Mouse (Mus musculus): ENCODE data around the gene AU018091. TPM values are rescaled to one million over a fixed set of nuclear protein-coding genes. Genes with fewer than 3 reads are reported as not detected.

Gene AU018091
- total and polyA plus RNA-seq, 2 experiments from 2014 or later: not detected

GRCm38 (mm10) chr7:3210605-3211004, 41.6 kb upstream of the AU018091 start:
- H3K9me3 ChIP-seq (ENCODE audit: low read length): no peaks in the 10 kb centered on the region
- no peak for TF ChIP-seq CTCF (IDR thresholded peaks at IDR 0.05; ENCODE audit: low read depth)
- no peak overlapping the region for H3K4me2 ChIP-seq (ENCODE audit: low read depth, low read length)
- no peaks in the 10 kb centered on the region for H3K27me3 ChIP-seq (ENCODE audit: insufficient read depth, low read length)
- 52% methylated on average over 6 of the region's 6 CpGs for WGBS
- no peaks in the 10 kb centered on the region for H3K36me3 ChIP-seq (ENCODE audit: insufficient read depth, low read length)
- H3K9ac ChIP-seq (replicated peaks; ENCODE audit: low read length): no peak overlapping the region
- H3K4me3 ChIP-seq (ENCODE audit: low read length): no peak overlapping the region
- H3K27ac ChIP-seq: no peak overlapping the region
- DNase-seq (ENCODE audit: low spot score) (no peak), ATAC-seq (no peak)
- no peaks in the 10 kb centered on the region for H3K4me1 ChIP-seq (ENCODE audit: insufficient read depth, low read length)

GRCm38 (mm10) chr7:3206520-3206919, 37.5 kb upstream of the AU018091 start:
- H3K27ac ChIP-seq: no peak overlapping the region
- no peaks in the 10 kb centered on the region for H3K36me3 ChIP-seq (ENCODE audit: insufficient read depth, low read length)
- no peak for DNase-seq (ENCODE audit: low spot score)
- no peak overlapping the region for H3K9ac ChIP-seq (replicated peaks; ENCODE audit: low read length)
- H3K4me1 ChIP-seq (ENCODE audit: insufficient read depth, low read length): no peaks in the 10 kb centered on the region
- H3K9me3 ChIP-seq (ENCODE audit: low read length): no peaks in the 10 kb centered on the region
- TF ChIP-seq CTCF (IDR thresholded peaks at IDR 0.05; ENCODE audit: low read depth): no peak
- no peaks in the 10 kb centered on the region for H3K27me3 ChIP-seq (ENCODE audit: insufficient read depth, low read length)
- H3K4me2 ChIP-seq (ENCODE audit: low read depth, low read length): no peak overlapping the region
- no peak for ATAC-seq
- 4% methylated on average over 4 of the region's 4 CpGs for WGBS
- H3K4me3 ChIP-seq (ENCODE audit: low read length): no peak overlapping the region

GRCm38 (mm10) chr7:3204628-3205027, 35.6 kb upstream of the AU018091 start:
- Histone ChIP-seq H3K4me2 (ENCODE audit: low read depth, low read length) (no peak overlapping the region), H3K4me3 (ENCODE audit: low read length) (no peak overlapping the region), H3K36me3 (ENCODE audit: insufficient read depth, low read length) (no peaks in the 10 kb centered on the region), H3K4me1 (ENCODE audit: insufficient read depth, low read length) (no peaks in the 10 kb centered on the region), H3K9me3 (ENCODE audit: low read length) (no peaks in the 10 kb centered on the region), H3K27me3 (ENCODE audit: insufficient read depth, low read length) (no peaks in the 10 kb centered on the region), H3K27ac (no peak overlapping the region), H3K9ac (replicated peaks; ENCODE audit: low read length) (no peak overlapping the region)
- DNase-seq (ENCODE audit: low spot score) (no peak), ATAC-seq (no peak)
- TF ChIP-seq CTCF (IDR thresholded peaks at IDR 0.05; ENCODE audit: low read depth): no peak
- WGBS: 85% methylated on average over 4 of the region's 4 CpGs

GRCm38 (mm10) chr7:3203890-3204289, 34.9 kb upstream of the AU018091 start:
- no peak for ATAC-seq
- no peak for TF ChIP-seq CTCF (IDR thresholded peaks at IDR 0.05; ENCODE audit: low read depth)
- H3K9ac ChIP-seq (replicated peaks; ENCODE audit: low read length): no peak overlapping the region
- DNase-seq (ENCODE audit: low spot score): no peak
- H3K4me2 ChIP-seq (ENCODE audit: low read depth, low read length): no peak overlapping the region
- no peaks in the 10 kb centered on the region for H3K36me3 ChIP-seq (ENCODE audit: insufficient read depth, low read length)
- no peaks in the 10 kb centered on the region for H3K9me3 ChIP-seq (ENCODE audit: low read length)
- 28% methylated on average over 3 of the region's 3 CpGs for WGBS
- no peaks in the 10 kb centered on the region for H3K27me3 ChIP-seq (ENCODE audit: insufficient read depth, low read length)
- no peak overlapping the region for H3K4me3 ChIP-seq (ENCODE audit: low read length)
- H3K27ac ChIP-seq: no peak overlapping the region
- no peaks in the 10 kb centered on the region for H3K4me1 ChIP-seq (ENCODE audit: insufficient read depth, low read length)

- TF ChIP-seq CTCF (IDR thresholded peaks at IDR 0.05; ENCODE audit: low read depth): no peak
- Histone ChIP-seq H3K27ac (no peak overlapping the region), H3K4me1 (ENCODE audit: insufficient read depth, low read length) (no peaks in the 10 kb centered on the region), H3K9me3 (ENCODE audit: low read length) (no peaks in the 10 kb centered on the region), H3K27me3 (ENCODE audit: insufficient read depth, low read length) (no peaks in the 10 kb centered on the region), H3K9ac (replicated peaks; ENCODE audit: low read length) (no peak overlapping the region), H3K4me3 (ENCODE audit: low read length) (no peak overlapping the region), H3K36me3 (ENCODE audit: insufficient read depth, low read length) (no peaks in the 10 kb centered on the region), H3K4me2 (ENCODE audit: low read depth, low read length) (no peak overlapping the region)
- ATAC-seq (no peak), DNase-seq (ENCODE audit: low spot score) (no peak)
- 46% methylated on average over 12 of the region's 12 CpGs for WGBS
Measured at GRCm38 (mm10) chr7:3201134-3201705, 32.2 kb upstream of the AU018091 start.

- no peak for ATAC-seq
- Histone ChIP-seq H3K4me1 (ENCODE audit: insufficient read depth, low read length) (no peaks in the 10 kb centered on the region), H3K9ac (replicated peaks; ENCODE audit: low read length) (no peak overlapping the region), H3K9me3 (ENCODE audit: low read length) (no peaks in the 10 kb centered on the region), H3K27me3 (ENCODE audit: insufficient read depth, low read length) (no peaks in the 10 kb centered on the region), H3K4me3 (ENCODE audit: low read length) (no peak overlapping the region), H3K36me3 (ENCODE audit: insufficient read depth, low read length) (no peaks in the 10 kb centered on the region), H3K4me2 (ENCODE audit: low read depth, low read length) (no peak overlapping the region), H3K27ac (no peak overlapping the region)
- TF ChIP-seq CTCF (IDR thresholded peaks at IDR 0.05; ENCODE audit: low read depth): no peak
- no peak for DNase-seq (ENCODE audit: low spot score)
- 49% methylated on average over 11 of the region's 11 CpGs for WGBS
Measured at GRCm38 (mm10) chr7:3198884-3199283, 29.9 kb upstream of the AU018091 start.

- WGBS: 69% methylated on average over 5 of the region's 5 CpGs
- ATAC-seq: no peak
Measured at GRCm38 (mm10) chr7:3195850-3196249, 26.8 kb upstream of the AU018091 start.

More at GRCm38 (mm10) chr7:3195850-3196249, 26.8 kb upstream of the AU018091 start:
- no peak overlapping the region for H3K9ac ChIP-seq (replicated peaks; ENCODE audit: low read length)
- no peak overlapping the region for H3K27ac ChIP-seq
- no peaks in the 10 kb centered on the region for H3K4me1 ChIP-seq (ENCODE audit: insufficient read depth, low read length)
- H3K36me3 ChIP-seq (ENCODE audit: insufficient read depth, low read length): no peaks in the 10 kb centered on the region
- TF ChIP-seq CTCF (IDR thresholded peaks at IDR 0.05; ENCODE audit: low read depth): no peak
- no peak overlapping the region for H3K4me3 ChIP-seq (ENCODE audit: low read length)
- no peaks in the 10 kb centered on the region for H3K9me3 ChIP-seq (ENCODE audit: low read length)
- DNase-seq (ENCODE audit: low spot score): no peak
- no peaks in the 10 kb centered on the region for H3K27me3 ChIP-seq (ENCODE audit: insufficient read depth, low read length)
- no peak overlapping the region for H3K4me2 ChIP-seq (ENCODE audit: low read depth, low read length)

Data from hindbrain, postnatal 0 days (tissue).